Mouse (Mus musculus) testis, adult 2 months (tissue): Measurements from ENCODE around the gene Zbtb37.

Source experiments
- CTCF ChIP-seq: fragments of 200-500 bp; IDR thresholded peaks from 2 replicates; pipeline ENCODE4 v1.5.1; 2012; ENCODE audit warnings: low read depth, mild to moderate bottlenecking, inconsistent platforms, low read length, moderate library complexity; ENCODE audit not compliant: control insufficient read depth, insufficient read depth, insufficient replicate concordance
- POLR2A ChIP-seq: fragments of 200-500 bp; IDR thresholded peaks from 2 replicates; pipeline ENCODE4 v1.6.1; 2012; ENCODE audit warnings: low read depth, mild to moderate bottlenecking, inconsistent platforms, low read length, moderate library complexity; ENCODE audit not compliant: control insufficient read depth

DNA sequence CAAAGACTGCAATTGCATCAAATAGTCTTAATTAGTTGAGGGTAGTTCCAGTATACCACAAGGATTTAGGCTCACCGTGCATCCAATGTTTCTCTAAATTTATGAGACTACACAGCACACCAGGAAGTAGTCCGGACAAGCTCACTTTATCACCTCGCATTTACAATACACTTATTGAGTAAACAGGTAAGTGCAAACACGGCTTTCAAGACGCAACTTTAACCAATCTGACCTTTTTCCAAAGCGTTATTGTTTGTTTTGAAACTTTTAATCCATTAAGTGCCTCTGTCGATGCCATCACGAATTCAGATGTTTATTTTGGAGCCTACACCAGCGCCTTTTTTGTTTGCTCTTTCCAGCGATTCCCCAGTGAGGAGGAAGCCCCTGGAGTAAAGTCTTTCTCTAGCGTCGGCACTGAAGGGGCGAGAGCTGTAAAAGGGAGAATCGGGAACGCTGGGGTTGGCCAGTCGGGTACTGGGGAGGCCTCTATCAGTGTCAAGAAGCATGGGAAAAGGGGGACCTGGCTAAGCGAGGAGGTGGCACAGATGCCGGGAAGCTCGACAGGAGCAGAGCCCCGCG, 704 bp downstream of the Zbtb37 start:
- no peak for TF ChIP-seq CTCF
- no peak for TF ChIP-seq POLR2A
